Mouse (Mus musculus) A20 (cell line): ENCODE results near the gene Pigc.

Experiments used
- DNase-seq: peaks from one replicate; pipeline ENCODE4 v3.0.0-alpha.2; 2011; ENCODE audit warnings: low read depth, low spot score

Pigc gene

DNA sequence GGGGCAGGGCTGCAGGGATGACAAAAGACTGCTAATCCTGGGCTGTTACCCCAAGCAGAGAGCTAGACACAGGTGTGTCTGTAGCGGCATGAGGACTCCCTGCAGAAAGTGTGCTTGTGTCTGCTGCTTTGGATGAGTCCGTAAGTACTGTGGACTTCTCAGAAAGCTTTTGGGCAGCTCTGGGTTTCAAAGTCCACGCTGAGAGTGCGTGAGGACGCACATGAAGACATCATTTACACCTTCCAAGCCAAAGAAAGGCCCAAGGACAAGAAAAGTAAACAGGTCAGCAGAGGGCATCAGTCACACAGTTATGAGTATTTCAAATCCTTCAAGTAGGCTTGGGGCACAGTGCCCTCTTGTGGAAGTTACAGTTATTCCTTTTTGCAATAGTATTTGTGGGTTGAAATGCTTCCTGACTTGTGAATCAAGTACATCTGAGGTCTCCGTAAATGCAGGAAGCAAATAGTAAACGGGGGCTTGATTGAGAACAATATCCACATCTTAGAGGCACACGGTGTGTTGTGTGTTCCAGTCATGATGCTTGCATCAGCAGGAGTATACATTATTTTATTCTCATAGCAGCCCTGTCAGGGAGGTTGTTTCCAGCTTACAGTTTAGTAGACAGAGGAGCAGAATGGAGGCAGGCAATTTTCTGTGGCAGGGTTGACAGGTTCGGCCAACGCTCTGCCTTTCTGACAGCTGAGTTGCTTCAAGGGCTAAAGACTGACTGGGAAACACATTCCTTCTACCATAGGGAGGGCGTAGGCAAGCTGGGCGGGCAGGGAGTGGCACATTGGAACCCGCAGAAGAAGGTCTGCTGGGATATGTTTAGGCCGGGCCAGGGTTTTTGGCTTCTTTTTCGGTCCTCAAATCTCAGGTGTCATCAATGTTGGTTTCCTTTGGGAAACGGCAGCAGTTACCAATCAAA lies 7.5 kb downstream of the Pigc start:
- peak; percentile 88 for DNase-seq

DNA sequence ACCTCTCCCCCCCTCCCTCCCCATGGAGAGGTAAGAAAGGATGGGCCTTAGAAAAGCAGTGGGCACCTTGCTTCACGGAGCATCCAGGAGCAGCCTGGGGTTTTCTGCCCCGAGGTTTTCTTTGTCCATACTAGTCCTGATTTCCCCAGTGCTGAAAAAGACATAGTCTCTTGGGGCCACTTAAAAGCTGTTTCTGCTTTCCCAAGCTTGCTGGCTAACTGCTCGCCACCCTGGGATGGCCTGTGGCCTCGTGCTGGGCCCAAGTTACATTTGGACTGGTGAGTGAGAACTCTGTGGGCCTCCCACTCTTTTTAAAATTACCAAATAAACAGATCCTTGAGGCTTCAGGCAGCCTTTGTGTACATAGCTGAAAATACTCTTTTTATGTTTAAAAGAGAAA lies 8.3 kb downstream of the Pigc start:
- DNase-seq = no peak

DNA sequence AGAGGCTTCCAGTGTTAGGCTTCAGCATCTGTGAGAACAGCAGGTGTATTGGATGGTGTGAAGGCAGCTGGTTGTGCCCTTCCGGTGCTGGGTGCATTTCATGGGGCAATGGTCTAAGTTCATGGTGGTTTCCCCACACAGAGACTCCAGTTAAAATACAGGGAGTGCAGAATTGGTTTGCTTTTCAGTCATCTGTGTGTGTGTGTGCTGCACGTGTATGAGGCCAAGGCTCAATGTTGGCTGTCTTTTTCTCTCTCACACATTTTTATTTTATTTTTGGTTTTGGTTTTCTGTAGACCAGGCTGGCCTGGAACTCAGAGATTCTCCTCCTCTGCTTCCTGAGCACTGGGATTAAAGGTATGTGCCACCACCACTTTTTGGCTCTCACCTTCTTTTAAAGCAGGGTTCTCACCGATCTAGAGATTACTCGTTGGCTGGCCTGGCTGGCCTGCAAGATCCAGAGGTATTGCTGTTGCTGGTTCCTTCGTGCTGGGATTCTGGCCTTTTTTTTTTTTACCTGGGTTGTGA lies 9.3 kb downstream of the Pigc start:
- DNase-seq = no peak

DNA sequence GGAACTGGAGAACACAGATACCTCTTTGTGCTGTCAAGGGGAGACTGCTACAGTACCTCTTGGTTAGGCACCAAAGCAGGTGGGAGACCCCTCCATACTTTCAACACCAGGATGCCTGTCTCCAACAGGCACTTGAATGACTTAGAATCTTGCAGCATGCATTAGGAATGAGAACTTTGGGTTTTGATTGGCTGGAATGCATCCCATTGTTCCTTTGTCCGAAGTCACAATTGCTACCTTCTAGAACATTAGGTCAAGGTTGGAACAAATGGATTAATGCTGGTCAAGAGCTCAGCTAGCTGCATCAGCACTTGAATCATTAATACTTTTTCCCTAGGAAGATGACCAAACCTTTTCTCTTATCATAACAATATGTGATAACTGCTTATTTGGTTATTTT lies 10.6 kb downstream of the Pigc start, which contains the start of gene 4930558K02Rik:
Gene 4930558K02Rik, minus strand, starts transcription at position 101 of the 400 bp plus-strand sequence.
- DNase-seq = no peak

DNA sequence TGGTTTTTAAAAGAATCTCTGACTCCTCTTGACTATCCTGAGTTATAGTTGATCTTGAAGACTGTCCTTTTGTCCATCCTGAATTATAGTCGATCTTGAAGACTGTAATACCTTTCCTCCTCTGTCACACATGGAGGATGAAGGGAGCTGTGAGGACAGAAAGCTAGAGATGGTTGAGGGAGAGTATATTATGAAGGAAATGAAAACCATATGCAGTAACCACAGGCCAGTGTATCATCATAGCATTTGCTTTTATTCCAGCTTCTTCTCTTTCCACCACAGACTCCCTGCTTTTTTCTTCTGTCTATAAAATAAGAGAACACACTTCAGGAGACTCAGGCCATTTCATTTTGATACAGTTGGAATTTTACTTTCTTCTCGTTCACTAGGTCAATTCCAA lies 11.1 kb downstream of the Pigc start:
- DNase-seq = no peak

DNA sequence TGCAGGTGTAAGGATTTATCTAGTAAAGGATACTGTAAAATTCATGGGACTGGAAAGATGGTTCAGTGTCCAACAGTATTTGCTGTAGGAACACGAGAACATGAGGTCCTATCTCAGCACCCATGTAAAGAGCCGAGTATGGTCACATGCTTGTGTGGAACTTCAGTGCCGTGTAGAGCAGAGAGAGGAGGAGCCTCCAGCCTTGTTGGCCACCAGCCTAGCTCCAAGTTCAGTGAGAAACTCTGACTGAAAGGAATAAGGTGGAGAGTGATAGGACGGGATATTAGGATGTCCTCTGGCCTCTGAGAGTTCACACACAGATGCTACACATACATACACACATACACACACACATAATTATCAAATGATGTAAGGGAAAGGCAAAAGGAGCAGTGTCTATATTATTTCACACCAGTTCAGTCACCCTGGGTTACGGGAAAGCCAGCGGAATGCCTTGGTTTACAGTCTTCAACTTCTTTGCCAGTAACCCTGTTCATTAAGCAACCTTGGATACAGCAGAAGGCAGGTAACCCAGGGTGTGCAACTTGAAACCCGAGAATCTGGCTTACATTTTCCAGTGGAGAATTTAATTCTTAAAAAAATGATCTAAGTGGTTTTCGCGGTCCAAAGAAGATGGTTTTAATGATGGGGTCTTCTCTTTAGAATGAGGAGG lies 11.8 kb downstream of the Pigc start:
- DNase-seq = no peak

DNA sequence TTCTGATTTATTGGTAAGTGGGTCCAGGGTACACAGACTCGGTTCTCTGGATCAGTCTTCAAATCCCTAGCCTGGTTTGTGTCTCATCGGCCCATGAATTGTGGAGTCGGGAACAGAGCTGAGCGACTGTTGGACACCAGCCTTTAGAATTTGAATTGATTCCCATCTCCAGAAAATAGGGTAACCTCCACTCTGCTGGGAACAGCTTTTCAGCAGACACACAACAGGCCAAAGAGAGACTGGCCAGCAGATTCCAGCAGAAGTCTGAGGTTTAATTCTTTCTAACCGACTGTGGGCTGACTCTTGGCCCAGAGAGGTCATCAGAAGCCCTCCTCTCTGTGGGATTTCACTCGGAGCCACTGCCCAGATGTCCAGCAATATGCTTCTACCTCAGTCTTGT lies 14.5 kb downstream of the Pigc start:
- DNase-seq = no peak

DNA sequence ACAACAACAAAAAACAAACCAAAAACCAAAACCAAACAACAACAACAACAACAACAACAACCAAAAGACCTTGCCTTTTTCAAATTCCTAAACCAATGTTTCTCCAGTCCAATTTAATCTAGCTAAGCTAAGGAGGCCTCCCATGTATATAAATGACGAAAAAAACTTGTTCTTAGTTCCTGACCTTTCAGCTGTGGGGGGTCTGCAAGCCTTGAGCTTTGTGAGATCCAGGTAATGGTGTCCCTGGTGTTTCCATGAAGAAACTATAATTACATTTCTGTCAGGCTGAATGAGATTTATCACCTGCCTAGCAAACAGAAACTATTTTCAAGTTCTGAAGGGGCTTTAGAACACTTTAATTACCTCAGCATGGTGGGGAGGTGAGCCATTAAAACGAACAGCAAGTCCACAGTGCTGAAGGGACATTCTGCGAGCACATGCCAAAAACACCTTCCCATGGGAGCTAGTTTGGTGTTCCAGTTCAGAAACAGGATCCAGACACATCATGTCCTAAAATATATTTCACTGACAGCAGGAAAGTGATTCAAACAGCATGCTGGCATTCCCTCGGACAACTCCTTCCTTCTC lies 15.1 kb downstream of the Pigc start:
- no peak for DNase-seq

DNA sequence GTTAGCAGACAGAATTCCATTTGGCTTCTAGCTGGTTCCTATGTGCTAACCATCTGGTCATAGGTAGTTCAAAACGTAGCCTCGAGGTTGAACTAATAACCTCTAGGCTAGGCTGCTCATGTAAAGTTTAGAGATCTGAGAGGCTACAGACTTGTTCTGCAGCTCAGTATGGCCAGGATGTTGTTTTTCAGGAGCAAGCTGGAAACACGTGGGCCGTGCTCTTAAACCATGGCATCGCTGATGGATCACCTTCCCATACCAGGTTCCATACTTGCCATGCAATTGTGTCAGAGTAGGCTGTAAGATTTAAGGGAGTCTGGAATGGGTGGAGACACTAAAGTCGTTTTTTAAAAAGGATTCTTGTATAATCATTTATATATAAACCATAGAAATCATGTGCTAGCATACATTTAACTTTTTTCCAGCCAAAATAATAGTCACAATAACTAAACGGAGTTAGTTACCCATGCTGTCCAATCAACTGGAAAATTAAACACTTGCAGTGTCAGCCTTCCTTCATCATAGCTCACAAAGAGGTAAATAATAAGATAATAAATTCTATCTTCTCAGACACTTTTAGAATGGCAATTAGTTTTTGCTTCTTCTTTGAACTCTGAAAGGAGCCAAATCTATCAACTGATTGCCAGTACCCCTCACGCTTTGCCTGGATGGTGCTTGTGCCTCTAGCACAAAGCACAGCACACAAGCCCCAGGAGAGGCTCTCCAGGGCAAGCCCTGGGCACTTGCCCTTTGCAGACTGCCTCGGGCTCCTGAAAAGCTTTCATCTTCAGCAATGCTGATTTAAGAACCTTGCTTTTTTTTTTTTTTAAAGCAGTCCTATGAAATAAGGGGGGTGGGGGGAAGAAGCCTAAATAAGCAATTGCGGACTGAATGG lies 21.9 kb downstream of the Pigc start:
- no peak for DNase-seq

DNA sequence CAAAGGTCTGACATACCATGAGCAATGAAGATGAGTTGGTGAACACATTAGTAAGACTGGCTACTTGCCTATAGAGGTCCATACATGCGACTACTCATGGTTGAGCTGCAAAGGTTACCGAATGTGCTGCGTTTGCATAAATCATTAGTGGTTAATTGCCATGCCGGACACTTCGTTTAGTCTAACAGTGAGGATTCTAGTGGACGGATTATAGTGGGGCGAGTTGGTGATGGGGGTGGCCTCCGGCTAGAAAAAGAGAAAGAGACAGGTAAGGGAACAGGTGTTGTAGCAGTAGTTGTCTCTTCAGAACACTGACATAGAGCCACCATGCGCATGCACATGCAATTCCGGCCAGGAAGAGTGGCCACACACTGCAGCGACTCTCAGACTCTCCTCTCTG lies 22.9 kb downstream of the Pigc start:
- DNase-seq = no peak

DNA sequence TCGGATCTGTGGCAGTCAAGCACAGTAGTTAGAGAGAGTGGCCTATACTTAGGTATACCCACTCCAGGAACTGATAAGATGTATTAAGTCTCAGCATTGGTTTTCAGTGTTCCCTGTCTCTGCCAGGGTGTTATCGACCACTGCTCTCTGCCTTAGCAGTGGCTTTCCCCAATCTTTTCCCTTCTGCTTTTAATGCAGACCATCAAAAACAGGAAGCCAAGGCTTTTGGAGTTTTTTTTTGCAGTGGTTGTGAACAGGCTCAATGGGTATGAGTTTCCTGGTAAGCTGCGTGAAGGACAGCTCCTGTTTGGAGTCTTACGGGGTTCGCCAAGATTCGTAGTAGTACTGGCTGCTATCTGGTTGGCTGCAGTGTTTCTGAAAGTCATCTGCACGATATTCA lies 23.4 kb downstream of the Pigc start:
- no peak for DNase-seq

DNA sequence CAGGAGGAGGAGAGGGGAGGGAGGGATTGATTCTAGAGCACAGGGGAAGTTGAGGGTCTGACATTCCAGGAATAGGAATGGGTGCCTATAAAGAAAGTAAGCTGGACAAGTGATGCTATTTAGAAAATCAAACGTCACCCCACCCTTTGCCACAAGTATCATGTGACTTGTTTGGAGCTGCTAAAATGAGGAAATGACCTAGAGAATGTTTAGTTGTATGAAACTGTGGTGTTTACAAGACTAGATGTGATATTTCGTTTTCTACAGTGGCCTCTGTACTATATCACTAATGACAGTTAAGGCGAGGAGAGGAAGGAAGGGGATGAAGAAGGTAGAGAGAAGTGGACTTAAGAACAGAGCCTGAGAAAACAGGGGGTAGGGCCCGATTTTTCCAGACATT lies 29.8 kb downstream of the Pigc start:
- peak; percentile 63 for DNase-seq

DNA sequence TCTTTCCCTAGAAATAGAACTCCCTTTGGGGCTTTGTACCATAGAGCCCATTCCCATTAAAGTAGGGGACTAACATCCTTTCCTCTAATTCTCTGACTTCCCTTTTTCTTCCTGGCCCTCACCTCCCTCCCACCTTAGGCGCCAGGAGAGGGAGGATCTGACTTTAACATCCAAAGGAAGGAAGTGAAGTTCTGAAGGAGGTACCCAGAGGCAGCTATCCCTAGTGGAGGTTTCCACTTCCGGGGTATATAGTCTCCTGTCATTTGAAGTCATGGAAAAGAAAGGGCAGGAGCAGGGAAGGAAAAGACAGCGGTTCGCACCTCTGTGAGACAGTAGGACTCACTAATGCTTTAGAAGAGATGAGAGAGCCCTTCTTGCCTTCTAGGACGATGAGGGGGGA lies 30.4 kb downstream of the Pigc start:
- DNase-seq = no peak

DNA sequence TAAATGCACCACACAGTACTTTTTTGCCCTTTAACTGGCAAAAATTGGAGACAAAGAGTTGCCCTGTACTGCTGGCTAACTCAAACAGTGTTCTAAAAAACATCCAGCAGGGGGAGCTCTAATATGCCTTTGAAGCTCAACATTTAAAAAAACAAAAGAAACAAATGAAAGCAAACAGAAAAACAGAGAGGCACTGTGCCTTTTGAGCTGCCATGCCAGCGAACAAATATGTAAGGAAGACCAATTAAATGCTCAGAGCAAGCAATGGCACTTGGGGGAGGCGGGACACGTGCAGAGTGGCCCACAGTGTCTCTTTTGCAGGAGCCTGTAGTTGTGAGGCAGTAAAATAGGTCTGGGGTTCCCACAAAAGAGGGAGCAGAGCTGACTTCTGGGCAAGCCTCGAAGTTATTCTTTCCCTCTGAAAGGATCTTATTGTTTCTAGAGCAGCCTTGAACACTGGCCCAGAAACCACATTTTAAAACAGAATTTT lies 30.9 kb downstream of the Pigc start:
- DNase-seq = peak; percentile 77

DNA sequence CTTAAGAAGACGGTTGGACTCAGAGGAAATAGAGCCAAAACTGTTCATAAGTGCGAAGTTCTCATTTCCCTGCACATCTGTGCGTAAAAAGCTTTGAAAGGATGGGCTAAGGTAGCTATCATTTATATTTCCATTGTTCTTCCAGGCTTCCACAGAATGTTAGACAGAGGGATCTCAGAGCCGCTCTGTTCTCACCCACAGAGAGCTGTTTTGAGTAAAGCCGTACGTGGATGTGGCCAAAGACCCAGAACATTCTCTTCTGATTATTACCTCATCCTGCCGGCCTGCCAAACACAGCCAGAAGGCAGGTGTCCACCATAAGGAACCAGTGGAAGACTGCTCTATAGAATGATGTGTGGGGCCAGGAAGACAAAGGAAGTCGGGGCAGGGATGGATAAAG lies 32.3 kb downstream of the Pigc start:
- DNase-seq = no peak

DNA sequence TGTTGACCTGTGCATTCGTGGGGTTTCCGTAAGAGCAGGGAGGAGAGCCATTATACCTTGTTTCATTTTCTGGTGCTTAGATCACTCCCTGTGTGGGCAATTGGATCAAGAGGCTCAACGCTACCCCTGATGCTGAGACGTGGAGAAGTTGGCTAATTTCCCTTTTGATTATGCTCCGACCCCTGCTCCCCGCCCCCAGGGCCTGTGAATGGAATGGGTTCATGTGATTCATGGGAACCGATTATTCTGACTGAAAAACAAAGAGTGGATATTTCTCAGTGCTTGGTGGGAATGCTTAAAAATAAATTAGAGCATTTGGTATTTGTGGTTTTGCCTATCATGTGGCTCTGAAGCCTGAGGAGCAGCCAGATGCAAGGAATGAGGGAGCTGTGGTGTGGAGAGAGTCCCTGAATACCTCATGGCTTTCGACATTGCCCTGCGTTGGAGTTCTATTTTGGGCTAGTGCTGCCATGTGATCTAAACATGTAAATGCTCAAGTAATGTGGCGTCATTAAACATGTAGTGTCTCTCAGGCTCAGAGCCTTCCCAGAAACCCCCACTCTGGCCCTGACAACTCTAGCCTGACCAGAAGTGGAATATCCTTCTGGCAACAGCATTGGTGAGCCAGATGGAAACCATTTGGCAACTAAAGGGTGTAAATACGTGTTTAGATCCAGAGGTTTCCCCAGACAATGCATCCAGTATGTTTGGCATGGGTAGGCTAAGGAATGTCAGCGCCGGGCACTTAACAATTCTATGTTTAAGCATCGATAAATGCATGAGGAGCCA lies 34.9 kb downstream of the Pigc start:
- DNase-seq = no peak

DNA sequence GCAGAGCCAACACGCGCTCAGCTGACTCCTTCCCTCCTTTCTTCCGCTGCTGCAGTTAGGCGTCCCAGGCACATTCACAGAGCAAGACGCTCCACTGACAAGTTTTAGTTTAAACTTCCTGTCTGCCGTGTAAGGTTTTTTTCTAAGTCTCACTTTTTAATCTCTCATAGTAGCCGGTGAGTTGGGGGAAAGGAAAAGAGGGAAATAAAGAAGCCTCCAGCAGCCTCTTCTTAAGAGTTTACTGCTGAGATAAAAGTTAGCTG lies 35.5 kb downstream of the Pigc start:
- DNase-seq = no peak

DNA sequence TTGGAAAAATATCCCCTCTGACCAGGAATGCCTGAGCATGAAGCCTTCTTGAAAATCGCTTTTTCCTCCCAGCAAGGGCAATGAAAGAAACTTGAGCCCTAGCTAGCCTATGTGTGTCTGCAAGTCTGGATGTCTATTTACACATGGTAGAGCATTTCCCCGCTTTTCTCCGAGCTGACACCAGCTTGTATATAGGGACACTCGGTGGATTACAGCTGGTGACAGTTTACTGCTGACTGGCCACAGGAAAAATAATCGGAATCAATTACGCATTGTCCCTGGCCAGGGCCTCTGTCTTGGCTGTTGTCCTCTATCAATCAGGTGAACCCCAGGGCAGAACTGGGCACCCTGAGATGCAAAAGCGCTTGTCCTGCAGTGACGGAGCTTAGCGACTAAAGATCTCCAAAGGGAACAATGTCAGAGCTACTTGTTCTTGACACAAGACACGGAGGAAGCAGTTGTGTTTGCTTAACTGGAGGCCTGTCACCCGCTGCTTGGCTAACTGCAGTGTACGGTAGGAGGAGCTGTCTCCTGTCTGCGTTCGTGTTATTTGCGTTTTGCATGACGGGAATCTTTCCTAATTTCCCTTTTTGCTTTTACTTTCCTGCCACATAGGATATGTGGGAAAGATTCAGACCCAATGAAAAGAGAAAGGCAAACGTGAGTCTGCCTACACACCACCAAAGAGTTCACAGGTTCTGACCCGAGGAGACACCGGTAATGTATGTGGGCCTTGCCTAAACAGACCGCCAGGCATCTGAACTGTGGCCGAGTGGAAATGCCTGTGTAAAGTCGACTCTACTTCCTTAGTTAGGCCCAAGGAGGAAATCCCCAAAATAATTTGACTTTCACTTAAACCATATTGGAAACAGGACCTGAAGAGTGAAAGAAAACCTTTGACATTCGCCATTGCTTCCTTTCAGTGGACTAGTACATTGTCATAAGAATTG lies 36.1 kb downstream of the Pigc start:
- DNase-seq = no peak

DNA sequence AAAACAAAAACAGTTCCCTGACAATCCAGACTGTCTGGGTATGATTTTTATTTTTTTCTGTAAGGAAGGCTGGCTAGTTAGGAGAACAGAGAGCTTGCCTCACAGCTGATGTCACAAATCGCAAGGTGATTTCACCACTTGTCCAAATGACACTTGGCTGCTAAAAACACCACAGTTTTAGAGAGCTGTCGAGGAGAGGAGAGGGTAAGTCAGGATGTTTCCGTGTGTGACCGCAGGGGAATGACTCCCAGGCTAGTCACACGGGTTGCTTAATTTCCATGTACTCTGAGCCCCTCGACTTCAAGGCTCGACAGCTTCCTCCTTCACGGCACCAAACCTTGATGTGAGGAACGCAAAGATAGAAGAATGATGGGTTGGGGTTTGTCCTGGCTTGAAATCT lies 37.1 kb downstream of the Pigc start:
- DNase-seq = no peak

DNA sequence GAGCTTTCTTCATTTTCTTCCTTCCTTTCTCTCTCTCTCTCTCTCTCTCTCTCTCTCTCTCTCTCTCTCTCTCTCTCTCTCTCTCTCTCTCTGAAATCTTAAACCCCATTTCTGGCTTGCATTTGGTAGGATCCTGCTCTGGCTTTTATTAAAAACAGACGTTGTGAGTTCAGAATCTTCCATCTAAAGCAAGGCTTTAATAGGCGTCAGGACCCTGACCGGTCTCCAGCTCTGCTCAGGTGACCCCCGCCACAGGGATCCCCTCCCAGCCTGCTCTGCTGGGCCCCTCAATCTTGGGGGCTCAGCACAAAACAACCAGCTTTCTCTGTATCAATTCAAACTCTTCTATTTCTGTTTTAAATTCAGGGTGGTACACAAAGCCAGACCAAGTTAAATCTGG lies 39.2 kb downstream of the Pigc start:
- DNase-seq = no peak
